Mouse (Mus musculus) left cerebral cortex, postnatal 10 days (tissue): ENCODE results near the gene Snrnp25. TPM values are rescaled to one million over a fixed set of nuclear protein-coding genes. Genes with fewer than 3 reads are reported as not detected.
A peak's percentile ranks its signal among the peaks of the same experiment; 100 is the strongest.
"Not testable (repeated sequence)": the region's sequence is repeated elsewhere in the genome, so short reads cannot be mapped to it uniquely, and the experiment has no call there.

Experiments used
- DNase-seq, 2 experiments: peaks; one replicate each; pipeline ENCODE4 v3.0.0; 2021 to 2022; ENCODE audit warnings: low spot score in 2 of 2, mixed read lengths in 1 of 2; ENCODE audit errors: extremely low spot score in 1 of 2
- intact Hi-C: fragments of 180-260 bp; cut with DNase I; formaldehyde crosslinking; loops from one replicate; pipeline ENCODE4 v1.15.1; 2025
- total RNA-seq, 2 experiments: library from RNA; stranded (reverse); gene quantifications; 2 replicates each; pipeline ENCODE4 v1.2.3; 2021

The Snrnp25 gene
- total RNA-seq, 2 experiments from 2014 or later, result 25.9 to 28.4 TPM

DNA sequence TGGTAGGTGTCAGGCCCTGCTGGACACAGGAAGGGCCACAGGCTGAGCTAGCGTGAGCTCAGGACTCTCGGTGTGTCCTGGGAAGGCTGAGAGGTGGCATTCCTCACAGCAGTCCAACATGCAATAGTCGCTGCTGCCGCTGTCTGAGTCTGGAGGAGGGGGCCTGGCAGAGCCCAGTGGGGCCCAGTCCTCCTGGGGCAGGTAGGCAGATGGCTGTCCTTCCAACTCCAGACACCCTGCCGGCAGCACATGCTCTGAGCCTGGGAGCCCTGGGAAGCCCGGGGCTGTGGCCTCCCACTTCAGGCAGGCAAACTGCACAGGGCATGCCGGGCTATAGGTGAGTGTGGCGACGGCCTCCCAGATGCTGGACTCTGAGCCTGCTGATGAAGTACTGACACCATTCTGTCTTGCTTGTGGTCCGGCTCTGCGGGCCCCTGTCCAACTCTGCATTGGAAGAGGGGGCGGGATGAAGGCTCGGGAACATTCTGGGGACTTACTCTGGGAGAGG lies 14.6 kb upstream of the Snrnp25 start:
- intact Hi-C loops, result no loop called here
- no peak for DNase-seq

DNA sequence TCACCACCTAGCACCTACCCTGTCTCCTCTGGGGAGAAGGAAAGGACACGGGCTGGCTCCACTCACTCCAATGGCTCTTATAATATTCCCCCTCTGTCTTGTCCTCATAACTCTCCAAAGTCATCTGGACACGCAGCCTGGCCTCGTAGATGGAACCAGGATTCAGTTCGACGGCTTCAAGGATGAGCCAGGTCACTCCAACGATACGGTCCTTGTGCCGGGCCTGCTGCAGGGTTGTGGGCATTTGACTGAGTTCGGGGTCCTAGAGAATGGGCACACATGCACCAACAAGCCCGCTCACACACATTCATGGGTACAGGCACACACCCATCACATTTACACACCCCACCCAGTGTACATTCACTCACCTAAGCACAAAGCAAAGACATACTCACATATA lies 12.1 kb upstream of the Snrnp25 start:
- DNase-seq, result no peak
- intact Hi-C loops, result no loop called here

DNA sequence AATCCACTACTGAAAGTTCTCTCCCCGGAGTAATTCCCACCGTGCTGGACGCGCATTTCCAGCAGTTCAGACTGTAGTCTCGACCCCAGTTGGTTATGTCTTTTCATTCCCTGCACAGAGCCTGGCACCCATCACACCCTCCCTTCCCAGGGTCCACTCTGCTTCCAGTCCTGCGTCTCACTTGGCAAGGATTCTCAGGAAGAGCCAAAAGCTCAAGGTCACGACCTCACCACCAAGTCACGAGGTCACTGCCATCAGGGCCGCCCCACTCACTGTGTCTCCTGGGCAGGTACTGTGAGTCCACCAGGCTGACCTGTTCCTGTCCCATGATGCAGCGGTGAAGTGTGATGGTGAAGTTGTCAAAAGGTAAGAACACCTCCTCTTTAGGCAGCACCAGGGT lies 11.1 kb upstream of the Snrnp25 start:
- intact Hi-C loops, result no loop called here
- peak in 1 of 2 experiments; percentile 14 for DNase-seq

DNA sequence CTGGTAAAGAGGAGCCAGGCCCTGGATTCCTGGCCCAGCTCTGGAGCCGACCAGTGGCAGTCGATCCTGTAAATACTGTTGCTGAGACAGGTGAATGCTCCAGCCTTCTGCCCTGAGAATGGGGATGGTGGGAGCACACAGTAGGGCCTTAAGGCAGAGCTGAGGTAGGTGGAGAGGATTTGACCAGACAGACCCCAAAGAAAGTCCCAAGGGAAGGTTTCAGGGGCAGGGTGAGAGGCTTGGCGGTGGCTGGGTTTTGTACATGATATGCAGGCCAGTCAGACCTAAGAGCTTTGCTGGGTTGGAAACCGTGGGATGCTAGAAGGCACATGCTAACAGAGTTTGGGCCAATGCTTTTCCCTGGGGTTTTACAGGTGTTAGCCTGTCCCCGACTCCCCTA lies 10.6 kb upstream of the Snrnp25 start:
- DNase-seq, result peak in 1 of 2 experiments; percentile 12
- intact Hi-C loops, result no loop called here

DNA sequence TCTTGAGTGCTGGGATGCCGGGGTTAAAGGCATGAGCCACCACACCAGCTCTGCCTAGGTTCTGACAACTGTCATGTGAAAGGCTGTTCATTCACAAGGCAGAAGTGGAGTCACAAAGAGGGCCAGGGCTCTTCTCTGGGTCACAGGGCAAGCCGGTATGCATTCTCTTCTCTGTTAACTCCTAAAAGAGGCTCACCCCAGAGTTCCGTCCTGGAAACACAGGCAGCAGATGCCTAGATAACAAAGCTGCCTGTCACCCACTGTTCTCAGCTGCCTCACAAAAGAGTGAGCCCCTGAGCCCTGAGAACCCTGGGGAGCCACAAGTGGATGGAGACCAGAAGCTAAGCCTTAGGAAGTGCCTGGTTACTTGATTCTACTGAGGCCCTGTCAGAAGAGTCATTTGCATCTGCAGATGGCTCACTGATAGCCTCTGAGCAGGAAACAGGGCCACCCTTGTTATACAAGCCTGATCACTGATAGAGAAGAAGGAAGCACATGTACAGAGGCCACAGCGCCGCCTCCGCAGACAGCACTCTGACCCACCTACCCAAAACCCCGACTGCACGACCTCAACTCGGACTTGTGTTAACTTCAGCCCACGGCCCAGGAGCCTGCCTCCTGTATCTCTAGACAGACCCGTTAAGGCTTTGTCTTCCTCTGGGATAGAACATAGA lies 9.2 kb upstream of the Snrnp25 start:
- intact Hi-C loops, result no loop called here
- peak in 1 of 2 experiments; percentile 10 for DNase-seq

DNA sequence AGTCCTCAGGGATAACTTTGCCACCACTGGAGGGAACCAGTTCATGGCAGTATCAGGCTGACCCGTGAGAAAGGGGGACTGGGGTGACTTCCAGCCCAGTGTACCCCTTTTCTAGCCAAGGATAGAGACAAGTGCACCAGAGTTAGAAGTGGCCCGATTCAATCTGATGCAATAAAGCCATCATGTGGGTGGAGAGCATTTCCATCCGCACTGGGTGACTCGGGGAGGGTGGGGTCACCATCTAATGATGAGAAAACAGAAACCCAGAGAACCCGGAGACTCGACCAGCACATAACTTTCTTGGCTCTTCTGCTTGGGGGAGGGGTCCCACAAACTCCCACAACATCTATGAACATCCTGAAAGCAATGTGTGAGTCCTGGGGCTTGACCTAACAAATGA lies 8.5 kb upstream of the Snrnp25 start:
- peak in 1 of 2 experiments; percentile 15 for DNase-seq
- intact Hi-C loops, result no loop called here

DNA sequence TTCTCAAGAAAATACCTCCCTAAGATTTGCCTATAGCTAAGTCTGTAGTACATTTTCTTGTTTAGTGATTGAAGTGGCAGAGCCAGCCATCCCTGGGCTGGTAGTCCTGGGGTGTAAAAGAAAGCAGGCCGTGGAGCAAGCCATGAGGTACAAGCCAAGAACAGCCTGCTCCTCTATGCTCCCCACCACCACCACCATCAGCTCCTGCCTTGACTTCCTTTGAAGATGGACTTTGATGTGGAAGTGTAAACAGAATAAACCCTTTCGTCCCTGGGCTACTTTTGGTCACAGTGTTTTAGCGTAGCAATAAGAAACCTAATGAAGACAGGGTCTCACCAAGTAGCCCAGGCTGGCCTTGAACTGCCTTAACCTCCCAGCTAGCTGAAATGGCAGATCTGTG lies 7.4 kb upstream of the Snrnp25 start:
- DNase-seq, result no peak
- intact Hi-C loops, result no loop called here

DNA sequence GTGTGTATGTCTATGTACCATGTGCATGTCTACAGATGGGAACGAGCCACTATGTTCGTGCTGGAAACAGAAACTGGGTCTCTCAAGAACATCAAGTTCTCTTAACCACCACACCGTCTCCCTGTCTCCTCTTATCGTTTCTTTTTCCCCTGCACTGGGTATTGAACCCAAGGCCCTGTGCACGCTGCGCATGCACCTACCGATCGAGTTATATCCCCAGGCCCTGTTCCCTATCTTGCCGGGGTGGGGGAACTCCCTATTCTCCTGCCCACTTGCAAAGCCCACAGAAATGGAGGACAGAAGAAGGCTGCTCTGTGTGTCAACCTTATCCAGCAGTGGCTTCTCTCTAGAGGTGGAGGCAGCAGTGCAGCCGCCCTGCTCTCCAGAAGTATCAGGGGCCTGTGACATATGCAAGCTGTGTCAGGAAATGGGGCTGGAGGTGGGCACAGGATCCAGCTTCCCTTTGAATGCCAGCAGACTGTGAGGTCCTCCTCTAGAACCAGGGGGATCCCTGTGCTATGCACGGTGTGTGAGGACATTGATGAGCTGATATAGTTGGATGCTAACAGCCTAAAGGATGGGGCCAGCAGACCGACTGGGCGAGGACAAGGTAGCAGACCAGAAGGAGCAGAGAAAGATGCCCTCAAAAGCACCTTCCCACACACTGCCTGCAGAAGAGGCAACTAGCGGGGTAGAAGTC lies 6.8 kb upstream of the Snrnp25 start:
- intact Hi-C loops, result no loop called here
- DNase-seq, result peak in 1 of 2 experiments; percentile 10

DNA sequence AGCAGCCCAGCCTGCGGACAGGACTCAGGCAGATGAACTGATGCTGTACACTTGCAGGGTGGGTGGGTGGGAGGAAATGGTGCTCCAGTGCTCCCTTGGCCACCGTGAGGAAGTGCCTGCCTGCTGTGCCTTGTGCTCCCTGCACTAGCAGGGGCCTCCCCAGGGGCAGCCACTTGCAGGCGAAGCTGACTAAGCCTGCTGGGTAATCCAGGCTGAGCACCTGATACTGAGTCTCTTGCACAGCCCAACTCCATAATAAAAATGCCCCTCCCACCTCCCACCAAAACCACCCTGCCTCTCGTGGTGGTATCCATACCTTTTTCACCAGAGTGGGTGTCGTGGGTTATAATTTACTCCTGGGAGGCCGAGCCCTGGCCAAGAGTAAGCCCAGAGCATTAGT lies 6.0 kb upstream of the Snrnp25 start:
- DNase-seq, result peak in 1 of 2 experiments; percentile 14
- intact Hi-C loops, result no loop called here

DNA sequence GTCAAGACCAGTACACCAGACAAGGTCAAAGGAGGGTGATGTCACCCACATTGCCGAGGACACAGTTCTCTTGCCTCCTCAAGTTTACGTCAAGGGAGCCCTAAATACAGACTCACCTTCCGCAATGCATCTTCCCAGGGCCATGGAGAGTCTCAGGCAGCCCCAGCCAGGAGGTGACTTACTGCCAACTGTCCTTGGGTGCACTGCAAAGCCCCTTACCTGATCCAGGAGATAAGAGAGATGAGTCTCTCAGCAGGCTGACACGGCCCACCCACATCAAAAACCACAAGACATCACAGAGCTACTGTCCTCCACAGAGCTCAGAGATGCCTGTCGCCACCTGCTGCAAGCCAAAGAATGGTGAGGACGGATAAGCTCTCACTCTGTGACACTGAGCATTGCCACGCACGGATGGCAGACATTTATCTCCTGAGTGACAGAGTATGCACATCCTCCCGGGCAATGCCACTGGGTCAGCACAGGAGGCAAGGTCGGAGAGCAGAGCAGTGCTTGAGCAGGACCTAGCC lies 5.1 kb upstream of the Snrnp25 start, which contains the start of gene Il9r:
TSS of gene Il9r (minus strand) at position 205 of the 527 bp plus-strand sequence.
- DNase-seq, result peak in 1 of 2 experiments; percentile 11
- intact Hi-C loops, result no loop called here

DNA sequence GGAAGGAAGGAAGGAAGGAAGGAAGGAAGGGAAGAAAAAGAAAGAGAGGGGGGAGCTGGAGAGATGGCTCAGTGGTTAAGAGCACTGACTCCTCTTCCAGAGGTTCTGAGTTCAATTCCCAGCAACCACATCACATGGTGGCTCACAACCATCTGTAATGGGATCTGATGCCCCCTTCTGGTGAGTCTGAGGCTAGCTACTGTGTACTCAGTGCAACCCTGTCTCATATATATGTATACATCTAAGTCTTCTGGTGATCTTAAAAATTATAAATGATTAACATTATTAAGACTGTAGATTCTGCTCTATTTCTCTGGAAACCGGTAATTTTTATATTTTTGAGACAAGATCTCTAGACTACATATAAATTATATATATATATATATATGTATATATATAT lies 4.2 kb upstream of the Snrnp25 start:
- DNase-seq, intact Hi-C loops: not testable (repeated sequence)

DNA sequence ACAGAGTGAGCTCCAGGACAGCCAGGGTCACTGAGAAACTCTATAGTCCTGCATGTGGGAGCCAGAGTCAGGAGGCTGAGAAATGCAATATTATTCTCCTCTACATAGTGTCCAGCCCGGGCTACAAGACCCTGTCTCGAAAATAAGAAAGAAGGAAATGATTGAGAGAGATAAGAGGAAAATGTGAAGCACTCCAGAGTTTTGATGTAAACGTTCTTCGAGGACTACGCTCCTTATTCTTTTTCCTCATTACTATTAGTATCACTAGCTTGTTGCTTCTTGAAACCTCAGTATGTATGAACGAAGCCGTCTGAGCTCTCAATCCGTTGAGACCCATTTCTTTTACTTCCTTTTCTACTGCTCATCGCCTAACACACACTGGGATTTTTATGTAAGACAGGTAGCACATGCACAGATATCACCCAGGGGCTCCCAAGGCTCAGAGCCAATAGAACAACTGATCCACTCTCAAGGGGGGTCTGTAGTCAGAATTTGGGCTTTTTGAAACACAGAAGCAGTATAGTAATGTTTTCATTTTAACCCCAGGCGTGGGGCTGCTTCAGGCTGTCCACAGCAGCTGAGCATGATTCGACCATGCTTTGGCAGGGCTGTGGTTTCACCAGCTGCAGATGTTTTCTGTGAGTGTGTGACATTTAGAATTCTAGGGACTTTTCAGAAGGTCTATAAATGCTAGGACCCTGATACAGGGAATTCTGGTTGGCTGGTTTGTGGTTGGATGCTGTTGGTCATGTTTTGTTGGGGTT lies 3.1 kb upstream of the Snrnp25 start:
- no peak for DNase-seq
- intact Hi-C loops, result no loop called here

DNA sequence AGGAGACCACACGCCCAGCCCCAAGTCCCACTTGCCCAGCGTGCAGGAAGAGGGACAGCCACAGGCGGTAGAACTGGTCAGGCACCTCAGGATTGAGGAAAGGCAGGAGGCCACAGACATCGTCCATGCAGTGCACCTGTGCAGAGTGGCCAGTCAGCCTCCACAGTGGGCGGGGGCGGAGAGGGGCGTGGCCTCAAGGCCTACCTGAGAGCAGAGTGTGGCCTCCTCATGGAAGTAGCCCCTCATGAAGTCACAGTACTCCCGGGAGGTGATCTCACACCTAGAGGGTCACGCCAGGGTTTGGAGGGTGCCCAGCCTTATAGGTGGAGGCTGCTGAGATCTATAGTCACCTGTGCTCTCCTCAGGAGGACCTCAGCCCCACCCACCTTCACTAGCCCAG lies 5.4 kb downstream of the Snrnp25 start:
- intact Hi-C loops, result loop anchor here (10.0 kb wide), 1 partner anchor 114 kb away; no protein-coding TSS in a partner anchor
- no peak for DNase-seq

DNA sequence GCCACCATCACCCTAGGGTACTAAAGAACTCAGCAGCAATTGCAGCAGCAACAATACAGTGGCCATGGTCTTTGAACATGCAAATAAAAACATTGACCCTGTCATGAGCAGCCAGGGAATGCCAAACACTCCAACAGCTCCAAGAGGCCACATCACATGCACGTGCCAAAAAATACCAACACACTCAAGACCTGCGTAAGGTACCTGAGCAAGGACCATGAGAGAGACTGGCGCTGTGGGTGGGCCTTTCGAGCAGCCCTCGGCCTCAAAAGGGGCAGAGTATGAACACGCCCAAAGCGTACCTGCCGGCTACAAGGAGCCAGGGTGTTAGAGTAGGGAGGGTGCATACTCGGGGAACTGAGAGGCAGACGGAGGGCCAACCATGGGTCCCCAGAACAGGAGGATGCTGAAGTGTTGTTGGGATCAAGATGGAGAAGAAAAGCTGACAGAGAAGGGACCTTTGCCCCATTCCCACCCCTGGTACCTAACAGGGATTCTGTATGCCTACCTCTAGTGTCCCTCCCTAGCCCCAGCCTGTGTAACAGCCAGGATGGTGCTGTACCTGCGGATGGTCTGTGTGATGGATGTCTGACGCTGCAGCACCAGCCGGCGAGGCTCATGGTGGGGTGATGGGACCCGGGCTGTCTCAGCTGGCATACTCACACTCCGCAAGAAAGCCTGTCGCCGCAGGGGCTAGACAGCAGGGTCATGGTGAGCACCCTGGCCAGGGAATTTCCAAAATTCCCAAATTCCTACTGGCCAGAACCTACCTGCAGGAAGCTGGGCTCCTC lies 10.4 kb downstream of the Snrnp25 start:
- DNase-seq, result no peak
- intact Hi-C loops, result loop anchor here (2.0 to 10.0 kb wide), 2 partner anchors 23 to 109 kb away; no protein-coding TSS in a partner anchor

DNA sequence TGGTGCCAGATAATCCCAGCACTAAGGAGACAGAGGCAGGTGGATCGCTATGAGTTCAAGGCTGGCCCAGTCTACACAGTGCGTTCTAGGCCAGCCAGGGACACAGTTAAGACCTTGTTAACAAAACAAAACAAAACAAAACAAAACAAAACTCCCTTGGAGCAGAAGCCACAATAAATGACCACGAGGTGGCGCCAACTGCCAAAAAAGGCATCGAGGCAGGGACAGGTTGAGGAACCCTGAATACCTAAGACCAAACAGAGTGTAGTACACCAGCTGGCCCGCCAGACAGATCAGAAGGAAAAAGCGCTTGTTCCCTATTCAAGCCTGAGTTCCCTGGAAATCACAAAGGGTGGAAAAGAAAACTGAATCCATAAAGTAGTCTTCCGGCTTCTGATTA lies 11.6 kb downstream of the Snrnp25 start:
- intact Hi-C loops, result loop anchor here (2.0 to 10.0 kb wide), 2 partner anchors 22 to 108 kb away; no protein-coding TSS in a partner anchor
- DNase-seq, result peak in 1 of 2 experiments; percentile 82

DNA sequence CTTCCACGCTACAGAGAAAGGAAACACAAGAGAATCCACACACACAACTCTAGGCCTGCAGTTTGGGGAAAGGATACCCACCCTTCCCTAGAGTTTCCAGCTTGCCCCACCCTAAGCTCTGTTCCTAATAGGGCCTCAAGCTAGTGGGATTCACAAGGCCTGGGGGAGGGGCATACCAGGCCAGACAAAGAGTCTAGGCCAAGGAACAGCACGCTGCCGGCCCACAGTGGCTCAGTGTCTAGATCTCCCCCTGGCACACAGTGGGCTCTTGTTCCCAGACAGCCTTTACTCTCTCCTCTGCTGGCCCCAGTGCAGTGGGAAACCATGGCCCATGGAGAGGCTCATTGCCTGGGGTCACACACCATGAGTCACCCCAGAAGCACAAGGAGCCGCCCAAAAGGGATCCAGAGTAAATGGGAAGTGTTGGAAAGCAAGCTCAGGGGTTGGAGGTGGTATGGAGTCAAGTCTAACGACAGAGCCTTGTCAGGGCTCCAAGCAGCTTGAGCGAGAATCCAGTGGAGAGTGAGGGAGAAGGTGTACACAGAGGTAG lies 13.4 kb downstream of the Snrnp25 start:
- DNase-seq, result no peak

DNA sequence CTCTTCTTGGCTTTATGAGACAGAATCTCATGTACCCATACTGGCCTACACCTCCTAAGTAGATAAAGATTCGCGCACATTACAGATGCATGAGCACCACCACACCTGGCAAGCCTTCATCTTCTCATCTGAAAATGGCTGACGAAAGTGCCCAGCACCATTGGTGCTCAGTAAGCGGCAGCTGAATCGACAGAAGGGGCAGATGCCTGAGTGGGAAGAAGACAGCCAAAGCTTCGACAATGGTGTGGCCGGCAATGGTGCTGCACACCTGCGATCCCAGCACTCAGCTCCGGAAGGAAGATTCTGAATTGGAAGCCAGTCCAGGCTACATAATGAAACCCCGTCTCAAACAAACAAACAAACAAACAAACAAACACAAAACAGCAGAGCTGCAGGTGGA lies 14.1 kb downstream of the Snrnp25 start:
- intact Hi-C loops, result loop anchor here (10.0 kb wide), 1 partner anchor 106 kb away; no protein-coding TSS in a partner anchor
- DNase-seq, result no peak

More for the DNA sequence above, 13.4 kb downstream of the Snrnp25 start:
- intact Hi-C loops, result loop anchor here (10.0 kb wide), 1 partner anchor 106 kb away; no protein-coding TSS in a partner anchor
